Mouse (Mus musculus): ENCODE measurements at regions not wholly inside any gene's neighbourhood (a gene's known extent, or its start where the extent isn't known, plus 50 kb on each side); places are given as distances from the start of the nearest gene placed in this dataset.
A peak's percentile ranks its signal among the peaks of the same experiment; 100 is the strongest.
"Not testable (repeated sequence)": the region's sequence is repeated elsewhere in the genome, so short reads cannot be mapped to it uniquely, and the experiment has no call there.

GRCm38 (mm10) chr17:17197229-17197628 is 76.0 kb downstream of the Zfp97 start:
- not testable (repeated sequence) for DNase-seq (ENCODE audit: low read depth)

- no peak for DNase-seq (ENCODE audit: low read depth)
Observed at GRCm38 (mm10) chr17:17229069-17229468, 107.9 kb downstream of the Zfp97 start.

- peak; percentile 95 for DNase-seq (ENCODE audit: low read depth)
Observed at GRCm38 (mm10) chr17:17234329-17235185, 113.3 kb downstream of the Zfp97 start.

- DNase-seq (ENCODE audit: low read depth) = not testable (repeated sequence)
Observed at GRCm38 (mm10) chr17:17235186-17235482, 113.9 kb downstream of the Zfp97 start.

Measured in c-Kit-positive CD71-positive TER-119-negative erythroid progenitor cells, embryonic 14.5 days (primary cell).